Mouse (Mus musculus) intestine, embryonic 15.5 days (tissue): ENCODE data around the gene Usp31. TPM values are rescaled to one million over a fixed set of nuclear protein-coding genes. Genes with fewer than 3 reads are reported as not detected.
A peak's percentile ranks its signal among the peaks of the same experiment; 100 is the strongest.

Source experiments
- ATAC-seq: fragments of 200-750 bp; cut with Nextera tagmentation; 2 replicates; pipeline ENCODE4 v1.8.0; 2017; ENCODE audit warnings: moderate TSS enrichment, moderate library complexity
- H3K27ac ChIP-seq: fragments of 300-500 bp; sonication (generic); 2 replicates; pipeline ENCODE4 v1.5.1; 2015; ENCODE audit warnings: mild to moderate bottlenecking, inconsistent platforms
- H3K27me3 ChIP-seq: fragments of 300-500 bp; sonication (generic); replicated peaks from 2 replicates; pipeline ENCODE4 v1.6.1; 2015; ENCODE audit warnings: inconsistent platforms
- H3K36me3 ChIP-seq: fragments of 300-500 bp; sonication (generic); 2 replicates; pipeline ENCODE4 v1.6.1; 2015; ENCODE audit warnings: inconsistent platforms
- H3K4me1 ChIP-seq: fragments of 300-500 bp; sonication (generic); replicated peaks from 2 replicates; pipeline ENCODE4 v1.6.1; 2015; ENCODE audit warnings: inconsistent platforms
- H3K4me2 ChIP-seq: fragments of 300-500 bp; sonication (generic); replicated peaks from 2 replicates; pipeline ENCODE4 v1.6.1; 2015; ENCODE audit warnings: mild to moderate bottlenecking, inconsistent platforms
- H3K4me3 ChIP-seq: fragments of 300-500 bp; sonication (generic); replicated peaks from 2 replicates; pipeline ENCODE4 v1.5.1; 2015; ENCODE audit warnings: inconsistent platforms
- H3K9ac ChIP-seq: fragments of 300-500 bp; sonication (generic); 2 replicates; pipeline ENCODE4 v1.6.1; 2015; ENCODE audit warnings: inconsistent platforms
- H3K9me3 ChIP-seq: fragments of 300-500 bp; sonication (generic); 2 replicates; pipeline ENCODE4 v1.6.1; 2016; ENCODE audit warnings: inconsistent platforms
- WGBS: fragments of 180-500 bp; shearing (Covaris S2); methylation state at CpG from one replicate; pipeline ENCODE4 v1.1.7; 2015; 5-methylcytosine and 5-hydroxymethylcytosine counted together
- polyA plus RNA-seq: library from polyadenylated mRNA; unstranded; fragments of >200 nt; fragmentation: Nextera tagmentation; extraction: Ambion mirVana; gene quantifications from 2 replicates; pipeline ENCODE4 v1.2.1, GENCODE M21; 2015

Gene Usp31
- polyA plus RNA-seq = 1.6 and 1.8 TPM in 2 replicates

- H3K9ac ChIP-seq = peak within 1 kb of the TSS; percentile 72
- H3K4me3 ChIP-seq = peak within 1 kb of the TSS; percentile 90
- peaks cover 9% of the 10 kb centered on the region; the same call in 1 of the 2 replicates for H3K4me1 ChIP-seq
- H3K4me2 ChIP-seq = peak within 1 kb of the TSS; percentile 95
- H3K36me3 ChIP-seq = no peaks in the 10 kb centered on the region
- H3K27ac ChIP-seq = peak within 1 kb of the TSS; percentile 81
- WGBS = under 1% methylated on average over 81 of the region's 82 CpGs
- ATAC-seq = peak; percentile 99
- H3K9me3 ChIP-seq = no peaks in the 10 kb centered on the region
- no peaks in the 10 kb centered on the region; the same call in 1 of the 2 replicates for H3K27me3 ChIP-seq
Observed at GRCm38 (mm10) chr7:121707073-121707667, at the start of gene Usp31. Gene Usp31, minus strand, starts transcription at chr7:121707253.

- peak; percentile 83 for ATAC-seq
- Histone ChIP-seq H3K9me3 (no peaks in the 10 kb centered on the region), H3K4me1 (no peaks in the 10 kb centered on the region), H3K27ac (no peak overlapping the region), H3K4me3 (no peak overlapping the region), H3K4me2 (no peak overlapping the region), H3K27me3 (no peaks in the 10 kb centered on the region), H3K36me3 (no peaks in the 10 kb centered on the region), H3K9ac (no peak overlapping the region)
- WGBS = 52% methylated on average over 8 of the region's 8 CpGs
Observed at GRCm38 (mm10) chr7:121754748-121755147, 47.7 kb upstream of the Usp31 start.

DNA sequence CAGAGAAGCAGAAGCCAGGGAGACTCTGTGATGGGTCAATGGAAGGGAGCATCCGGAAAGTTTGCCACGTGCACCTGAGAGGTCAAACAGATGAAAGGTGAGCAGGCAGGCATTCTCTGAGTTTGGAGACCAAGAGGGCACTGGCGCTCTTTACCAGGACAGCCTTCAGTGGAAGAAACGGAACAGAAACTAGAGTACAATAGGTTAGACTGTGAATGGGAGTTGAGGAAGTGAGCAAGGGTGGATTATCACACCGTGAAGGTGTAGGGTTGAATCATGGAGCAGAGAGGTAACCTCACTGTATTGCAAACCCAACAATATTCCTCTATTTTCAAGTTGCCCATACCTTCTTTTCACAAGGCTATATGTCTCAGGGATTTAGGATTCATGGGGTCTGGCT is 43.2 kb upstream of the Usp31 start:
- Histone ChIP-seq H3K27me3 (no peaks in the 10 kb centered on the region), H3K27ac (no peak overlapping the region), H3K4me3 (no peak overlapping the region), H3K9ac (no peak overlapping the region), H3K4me1 (no peaks in the 10 kb centered on the region), H3K36me3 (no peaks in the 10 kb centered on the region), H3K4me2 (no peak overlapping the region), H3K9me3 (no peaks in the 10 kb centered on the region)
- 81% methylated on average over 5 of the region's 5 CpGs for WGBS
- no peak for ATAC-seq

DNA sequence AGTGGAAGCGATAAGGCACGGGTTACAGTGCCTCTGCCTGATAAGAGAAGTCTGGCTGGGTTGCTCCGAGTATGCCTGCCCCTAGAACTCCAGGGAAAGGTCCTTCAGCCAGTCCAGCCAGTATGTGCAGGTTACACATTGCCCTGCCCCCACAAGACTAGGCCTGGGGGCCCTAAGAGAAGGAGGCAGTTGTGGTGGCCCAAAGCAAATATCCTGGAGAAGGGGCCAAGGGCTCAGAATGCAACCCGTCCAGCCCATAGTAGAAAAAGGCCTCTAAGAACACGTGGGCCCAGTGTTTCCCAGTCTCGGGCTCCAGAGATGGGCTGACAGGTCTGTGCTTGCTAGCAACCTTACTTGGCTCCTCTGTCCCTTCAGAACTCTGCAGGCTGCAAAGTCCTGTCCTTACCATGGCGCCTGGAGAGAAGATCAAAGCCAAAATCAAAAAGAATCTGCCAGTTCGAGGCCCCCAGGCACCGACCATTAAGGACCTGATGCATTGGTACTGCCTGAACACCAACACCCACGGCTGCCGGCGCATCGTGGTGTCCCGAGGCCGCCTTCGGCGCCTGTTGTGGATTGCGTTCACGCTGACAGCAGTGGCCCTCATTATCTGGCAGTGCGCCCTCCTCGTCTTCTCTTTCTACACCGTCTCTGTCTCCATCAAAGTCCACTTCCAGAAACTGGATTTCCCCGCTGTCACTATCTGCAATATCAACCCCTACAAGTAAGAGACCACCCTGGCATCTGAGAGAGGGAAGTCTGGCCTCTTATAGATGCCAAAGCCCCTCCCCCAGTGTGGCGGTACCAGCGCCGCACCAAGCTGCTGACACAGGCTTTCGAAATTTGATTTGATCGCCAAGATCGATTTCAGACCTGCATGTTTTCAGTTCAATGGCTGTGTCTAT is 30.7 kb upstream of the Usp31 start:
- peaks cover 16% of the 10 kb centered on the region; the same call in 1 of the 2 replicates for H3K27me3 ChIP-seq
- WGBS = 53% methylated on average over 29 of the region's 29 CpGs
- no peak overlapping the region for H3K9ac ChIP-seq
- no peaks in the 10 kb centered on the region for H3K9me3 ChIP-seq
- H3K4me2 ChIP-seq = no peak overlapping the region
- no peaks in the 10 kb centered on the region for H3K36me3 ChIP-seq
- H3K4me3 ChIP-seq = no peak overlapping the region
- peaks cover 4% of the 10 kb centered on the region; the same call in 1 of the 2 replicates for H3K4me1 ChIP-seq
- no peak overlapping the region for H3K27ac ChIP-seq
- no peak for ATAC-seq

GRCm38 (mm10) chr7:121734171-121734831 is 27.2 kb upstream of the Usp31 start, which contains the start of gene Scnn1g:
Gene Scnn1g, plus strand, starts transcription at chr7:121734479.
- Histone ChIP-seq H3K4me1 (peaks cover 4% of the 10 kb centered on the region; the same call in 1 of the 2 replicates), H3K9ac (no peak within 1 kb of the TSS)
- ATAC-seq = peak; percentile 96

GRCm38 (mm10) chr7:121730225-121730624 is 23.2 kb upstream of the Usp31 start:
- Histone ChIP-seq H3K4me1 (peaks cover 4% of the 10 kb centered on the region; the same call in 1 of the 2 replicates), H3K27ac (no peak overlapping the region), H3K27me3 (peaks cover 11% of the 10 kb centered on the region; the same call in 1 of the 2 replicates), H3K4me3 (no peak overlapping the region), H3K36me3 (no peaks in the 10 kb centered on the region), H3K4me2 (no peak overlapping the region), H3K9me3 (no peaks in the 10 kb centered on the region), H3K9ac (no peak overlapping the region)
- ATAC-seq = no peak
- 16% methylated on average over 5 of the region's 5 CpGs for WGBS

More at GRCm38 (mm10) chr7:121734171-121734831, 27.2 kb upstream of the Usp31 start, which contains the start of gene Scnn1g:
- H3K9me3 ChIP-seq = no peaks in the 10 kb centered on the region
- peaks cover 16% of the 10 kb centered on the region; the same call in 1 of the 2 replicates for H3K27me3 ChIP-seq
- H3K4me3 ChIP-seq = peak within 1 kb of the TSS; percentile 34
- no peak within 1 kb of the TSS for H3K27ac ChIP-seq
- no peaks in the 10 kb centered on the region for H3K36me3 ChIP-seq
- under 1% methylated on average over 38 of the region's 38 CpGs for WGBS
- peak within 1 kb of the TSS; percentile 70 for H3K4me2 ChIP-seq

GRCm38 (mm10) chr7:121717031-121717430 is 10.0 kb upstream of the Usp31 start:
- 75% methylated on average over 7 of the region's 7 CpGs for WGBS
- H3K9ac ChIP-seq = no peak overlapping the region
- H3K4me2 ChIP-seq = no peak overlapping the region

GRCm38 (mm10) chr7:121711171-121711570 is 4.1 kb upstream of the Usp31 start:
- H3K9me3 ChIP-seq = no peaks in the 10 kb centered on the region
- H3K27ac ChIP-seq = no peak overlapping the region

More at GRCm38 (mm10) chr7:121717031-121717430, 10.0 kb upstream of the Usp31 start:
- no peaks in the 10 kb centered on the region for H3K36me3 ChIP-seq
- no peak overlapping the region for H3K4me3 ChIP-seq
- no peak for ATAC-seq
- H3K27ac ChIP-seq = no peak overlapping the region
- H3K9me3 ChIP-seq = no peaks in the 10 kb centered on the region
- H3K27me3 ChIP-seq = no peaks in the 10 kb centered on the region
- H3K4me1 ChIP-seq = no peaks in the 10 kb centered on the region

DNA sequence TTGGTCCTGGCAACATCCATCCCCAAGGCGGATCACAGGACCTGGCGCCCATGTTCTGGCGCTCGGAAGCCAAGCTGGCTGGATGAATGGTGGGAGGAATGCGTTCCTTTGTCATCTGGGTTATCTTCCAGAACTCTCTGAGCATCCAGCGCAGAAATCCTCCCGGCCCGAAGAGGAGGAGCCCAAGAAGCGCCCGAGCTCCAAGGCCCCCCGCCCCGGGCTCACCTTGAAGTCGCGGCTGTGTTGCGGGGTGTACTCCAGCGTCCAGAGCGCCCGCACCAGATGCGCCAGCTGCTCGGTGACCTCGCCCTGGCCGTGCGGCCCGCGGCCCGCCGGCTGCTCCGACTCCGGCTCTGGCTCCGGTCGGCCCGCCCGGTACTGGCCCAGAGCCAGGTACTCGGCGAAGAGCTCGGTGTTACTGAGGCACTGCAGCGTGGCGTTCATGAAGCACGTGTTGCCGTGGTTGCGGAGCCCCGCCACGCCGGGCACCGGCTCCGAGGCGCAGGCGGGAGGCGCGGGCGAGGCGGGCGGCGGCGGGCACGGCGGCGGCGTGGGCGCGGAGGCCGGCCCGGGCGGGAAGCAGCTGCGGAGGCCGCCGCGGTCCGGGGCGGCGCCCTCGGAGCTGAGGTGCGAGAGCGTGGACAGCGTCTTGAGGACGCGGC is 511 bp downstream of the Usp31 start:
- ATAC-seq = peak; percentile 62
- under 1% methylated on average over 77 of the region's 77 CpGs for WGBS
- H3K4me2 ChIP-seq = peak overlapping the region; percentile 95
- no peaks in the 10 kb centered on the region for H3K9me3 ChIP-seq
- peaks cover 9% of the 10 kb centered on the region; the same call in 1 of the 2 replicates for H3K4me1 ChIP-seq
- H3K27ac ChIP-seq = peak overlapping the region; percentile 81
- peak overlapping the region; percentile 90 for H3K4me3 ChIP-seq
- H3K36me3 ChIP-seq = no peaks in the 10 kb centered on the region
- peak overlapping the region; percentile 72 for H3K9ac ChIP-seq
- H3K27me3 ChIP-seq = no peaks in the 10 kb centered on the region; the same call in 1 of the 2 replicates

More at GRCm38 (mm10) chr7:121711171-121711570, 4.1 kb upstream of the Usp31 start:
- no peak for ATAC-seq
- Histone ChIP-seq H3K27me3 (no peaks in the 10 kb centered on the region; the same call in 1 of the 2 replicates), H3K4me1 (peaks cover 3% of the 10 kb centered on the region; the same call in 1 of the 2 replicates), H3K4me2 (no peak overlapping the region), H3K36me3 (no peaks in the 10 kb centered on the region), H3K9ac (no peak overlapping the region), H3K4me3 (no peak overlapping the region)
- 44% methylated on average over 2 of the region's 2 CpGs for WGBS

DNA sequence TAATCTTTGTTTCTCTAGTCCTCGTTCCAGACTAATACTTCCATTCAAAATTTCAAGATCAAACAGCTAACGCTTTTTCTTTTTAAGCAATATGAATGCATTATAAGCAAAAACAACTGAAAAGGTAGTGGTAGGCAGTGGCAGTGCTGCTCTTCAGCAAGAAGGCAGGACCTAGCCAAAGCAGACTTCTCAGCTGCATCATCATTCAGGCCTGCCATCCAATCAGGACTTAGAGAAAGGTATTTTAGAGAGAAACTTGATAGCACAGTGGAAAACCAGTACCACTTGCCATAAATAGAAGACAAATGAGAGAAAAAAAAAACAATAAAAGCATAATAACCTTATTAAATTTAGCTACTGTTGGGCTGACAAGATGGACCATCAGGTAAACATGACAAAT is 2.0 kb downstream of the Usp31 start:
- H3K4me2 ChIP-seq = no peak overlapping the region
- no peak overlapping the region for H3K9ac ChIP-seq
- no peaks in the 10 kb centered on the region for H3K36me3 ChIP-seq
- H3K27me3 ChIP-seq = no peaks in the 10 kb centered on the region; the same call in 1 of the 2 replicates
- WGBS = 87% methylated on average over 2 of the region's 2 CpGs
- no peaks in the 10 kb centered on the region for H3K9me3 ChIP-seq
- ATAC-seq = no peak
- no peak overlapping the region for H3K4me3 ChIP-seq
- H3K4me1 ChIP-seq = peaks cover 9% of the 10 kb centered on the region; the same call in 1 of the 2 replicates
- H3K27ac ChIP-seq = no peak overlapping the region

DNA sequence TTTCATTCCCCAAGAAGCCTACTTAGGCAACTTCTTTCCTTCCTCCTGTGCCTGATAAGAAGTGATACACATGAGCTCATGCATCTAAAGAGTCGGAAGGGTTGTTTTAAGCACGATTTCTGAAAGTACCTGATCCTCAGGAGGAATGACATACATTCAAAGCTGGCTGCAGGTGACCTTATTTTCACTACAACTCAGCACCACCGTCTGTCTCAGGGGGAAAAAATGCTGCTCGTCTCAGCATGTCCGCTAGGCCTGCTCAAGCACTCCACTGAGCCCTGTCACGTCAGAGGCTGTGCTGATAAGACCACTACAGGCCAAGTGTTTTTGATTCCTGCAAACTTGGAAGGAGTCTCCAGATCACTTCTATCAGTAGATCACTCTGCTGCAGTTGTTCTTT is 5.1 kb downstream of the Usp31 start:
- WGBS = 57% methylated on average over 6 of the region's 6 CpGs
- ATAC-seq = no peak

More for the DNA sequence above, 5.1 kb downstream of the Usp31 start:
- peaks cover 9% of the 10 kb centered on the region; the same call in 1 of the 2 replicates for H3K4me1 ChIP-seq
- no peak overlapping the region for H3K4me3 ChIP-seq
- no peaks in the 10 kb centered on the region for H3K27me3 ChIP-seq
- H3K4me2 ChIP-seq = no peak overlapping the region
- no peaks in the 10 kb centered on the region for H3K36me3 ChIP-seq
- no peaks in the 10 kb centered on the region for H3K9me3 ChIP-seq
- H3K27ac ChIP-seq = no peak overlapping the region
- H3K9ac ChIP-seq = no peak overlapping the region
